Mouse (Mus musculus) kidney, embryonic 14.5 days (tissue): ENCODE measurements around the gene Unc119b. TPM values are rescaled to one million over a fixed set of nuclear protein-coding genes. Genes with fewer than 3 reads are reported as not detected.

Source experiments
- ATAC-seq: fragments of 200-750 bp; cut with Nextera tagmentation; 2 replicates; pipeline ENCODE4 v1.8.0; 2017; ENCODE audit warnings: moderate number of reproducible peaks, mild to moderate bottlenecking, moderate TSS enrichment, moderate library complexity; ENCODE audit not compliant: low FRiP score, low TSS enrichment
- H3K27ac ChIP-seq: fragments of 300-500 bp; sonication (generic); 2 replicates; pipeline ENCODE4 v1.5.1; 2014; ENCODE audit warnings: low read depth, mild to moderate bottlenecking, low read length, moderate library complexity, mixed read lengths
- H3K27me3 ChIP-seq: fragments of 300-500 bp; sonication (generic); 2 replicates; pipeline ENCODE4 v1.6.1; 2014; ENCODE audit warnings: mild to moderate bottlenecking, low read length; ENCODE audit not compliant: control insufficient read depth, insufficient read depth
- H3K36me3 ChIP-seq: fragments of 300-500 bp; sonication (generic); 2 replicates; pipeline ENCODE4 v1.6.1; 2014; ENCODE audit warnings: low read length, mixed read lengths; ENCODE audit not compliant: control insufficient read depth, insufficient read depth
- H3K4me1 ChIP-seq: fragments of 300-500 bp; sonication (generic); 2 replicates; pipeline ENCODE4 v1.6.1; 2014; ENCODE audit warnings: low read length, mixed read lengths; ENCODE audit not compliant: control insufficient read depth, insufficient read depth
- H3K4me2 ChIP-seq: fragments of 300-500 bp; sonication (generic); replicated peaks from 2 replicates; pipeline ENCODE4 v1.6.1; 2014; ENCODE audit warnings: low read depth, mild to moderate bottlenecking, low read length
- H3K4me3 ChIP-seq: fragments of 300-500 bp; sonication (generic); 2 replicates; pipeline ENCODE4 v1.5.1; 2014; ENCODE audit warnings: mild to moderate bottlenecking, low read length
- H3K9ac ChIP-seq: fragments of 300-500 bp; sonication (generic); 2 replicates; pipeline ENCODE4 v1.6.1; 2014; ENCODE audit warnings: low read depth, mild to moderate bottlenecking, low read length, moderate library complexity
- H3K9me3 ChIP-seq: fragments of 300-500 bp; sonication (generic); 2 replicates; pipeline ENCODE4 v1.6.1; 2016; ENCODE audit warnings: low read length; ENCODE audit not compliant: control insufficient read depth
- WGBS: fragments of 180-500 bp; shearing (Covaris S2); extraction: QIAGEN DNeasy Blood & Tissue Kit; methylation state at CpG from one replicate; pipeline ENCODE4 v1.1.7; 2014; 5-methylcytosine and 5-hydroxymethylcytosine counted together
- polyA plus RNA-seq: library from polyadenylated mRNA; unstranded; fragments of >200 nt; fragmentation: Nextera tagmentation; extraction: Ambion mirVana; gene quantifications from 2 replicates; pipeline ENCODE4 v1.2.1, GENCODE M21; 2014

Gene Unc119b
- polyA plus RNA-seq: 26.3 and 50.3 TPM in 2 replicates

GRCm38 (mm10) chr5:115134234-115135165 lies at the start of gene Unc119b:
Gene Unc119b, minus strand, starts transcription at chr5:115134975.
- under 1% methylated on average over 52 of the region's 81 CpGs for WGBS
- peaks cover 12% of the 10 kb centered on the region for H3K36me3 ChIP-seq
- H3K9me3 ChIP-seq: no peaks in the 10 kb centered on the region
- peak; percentile 94 for ATAC-seq
- peaks cover 6% of the 10 kb centered on the region; the same call in 1 of the 2 replicates for H3K4me1 ChIP-seq
- H3K4me3 ChIP-seq: peak within 1 kb of the TSS; percentile 78
- no peaks in the 10 kb centered on the region for H3K27me3 ChIP-seq
- H3K27ac ChIP-seq: no peak within 1 kb of the TSS
- peak within 1 kb of the TSS; percentile 87 for H3K9ac ChIP-seq
- H3K4me2 ChIP-seq: peak within 1 kb of the TSS; percentile 96

- ATAC-seq: no peak
- H3K9ac ChIP-seq: no peak overlapping the region
- no peak overlapping the region for H3K4me2 ChIP-seq
- no peak overlapping the region for H3K4me3 ChIP-seq
- no peak overlapping the region for H3K27ac ChIP-seq
- no peaks in the 10 kb centered on the region for H3K36me3 ChIP-seq
- H3K27me3 ChIP-seq: no peaks in the 10 kb centered on the region
- peaks cover 27% of the 10 kb centered on the region for H3K4me1 ChIP-seq
- 65% methylated on average over 10 of the region's 10 CpGs for WGBS
- H3K9me3 ChIP-seq: peaks cover 2% of the 10 kb centered on the region; the same call in 1 of the 2 replicates
Observed at GRCm38 (mm10) chr5:115183482-115183881, 48.7 kb upstream of the Unc119b start.

- H3K36me3 ChIP-seq: no peaks in the 10 kb centered on the region
- peaks cover 27% of the 10 kb centered on the region for H3K4me1 ChIP-seq
Observed at GRCm38 (mm10) chr5:115182925-115183324, 48.1 kb upstream of the Unc119b start.

GRCm38 (mm10) chr5:115181248-115181940 lies 46.6 kb upstream of the Unc119b start:
- Histone ChIP-seq H3K27ac (no peak overlapping the region), H3K9ac (peak overlapping the region; percentile 12; the same call in 1 of the 2 replicates), H3K27me3 (no peaks in the 10 kb centered on the region), H3K4me2 (no peak overlapping the region), H3K4me1 (peaks cover 15% of the 10 kb centered on the region), H3K36me3 (no peaks in the 10 kb centered on the region), H3K9me3 (no peaks in the 10 kb centered on the region), H3K4me3 (no peak overlapping the region)
- no peak; the same call in 1 of the 2 replicates for ATAC-seq
- 72% methylated on average over 13 of the region's 13 CpGs for WGBS

More at GRCm38 (mm10) chr5:115182925-115183324, 48.1 kb upstream of the Unc119b start:
- WGBS: 79% methylated on average over 8 of the region's 8 CpGs
- no peak overlapping the region for H3K27ac ChIP-seq
- H3K9ac ChIP-seq: no peak overlapping the region
- H3K4me3 ChIP-seq: no peak overlapping the region
- H3K9me3 ChIP-seq: no peaks in the 10 kb centered on the region
- no peak overlapping the region for H3K4me2 ChIP-seq
- H3K27me3 ChIP-seq: no peaks in the 10 kb centered on the region
- no peak for ATAC-seq

- no peaks in the 10 kb centered on the region for H3K27me3 ChIP-seq
- H3K4me2 ChIP-seq: no peak overlapping the region
- no peaks in the 10 kb centered on the region for H3K9me3 ChIP-seq
- WGBS: 92% methylated on average over 11 of the region's 11 CpGs
- no peaks in the 10 kb centered on the region for H3K36me3 ChIP-seq
- no peak overlapping the region for H3K9ac ChIP-seq
- no peak overlapping the region for H3K4me3 ChIP-seq
- no peak overlapping the region for H3K27ac ChIP-seq
- ATAC-seq: no peak
- peaks cover 5% of the 10 kb centered on the region; the same call in 1 of the 2 replicates for H3K4me1 ChIP-seq
Observed at GRCm38 (mm10) chr5:115179596-115179995, 44.8 kb upstream of the Unc119b start.

- Histone ChIP-seq H3K27ac (no peak overlapping the region), H3K4me3 (no peak overlapping the region), H3K9ac (no peak overlapping the region), H3K27me3 (no peaks in the 10 kb centered on the region), H3K36me3 (no peaks in the 10 kb centered on the region), H3K9me3 (no peaks in the 10 kb centered on the region), H3K4me2 (no peak overlapping the region), H3K4me1 (no peaks in the 10 kb centered on the region)
- WGBS: 84% methylated on average over 6 of the region's 6 CpGs
- ATAC-seq: no peak
Observed at GRCm38 (mm10) chr5:115177866-115178265, 43.1 kb upstream of the Unc119b start.

- no peaks in the 10 kb centered on the region for H3K27me3 ChIP-seq
- no peaks in the 10 kb centered on the region for H3K9me3 ChIP-seq
- WGBS: 93% methylated on average over 1 of the region's 1 CpGs
- H3K4me3 ChIP-seq: no peak overlapping the region
- no peak for ATAC-seq
- H3K9ac ChIP-seq: no peak overlapping the region
- no peaks in the 10 kb centered on the region for H3K36me3 ChIP-seq
- H3K27ac ChIP-seq: no peak overlapping the region
- no peak overlapping the region for H3K4me2 ChIP-seq
- no peaks in the 10 kb centered on the region for H3K4me1 ChIP-seq
Observed at GRCm38 (mm10) chr5:115174554-115174953, 39.8 kb upstream of the Unc119b start.

- no peaks in the 10 kb centered on the region for H3K9me3 ChIP-seq
- H3K4me3 ChIP-seq: no peak overlapping the region
- H3K27me3 ChIP-seq: no peaks in the 10 kb centered on the region
- H3K4me1 ChIP-seq: peaks cover 27% of the 10 kb centered on the region
- H3K36me3 ChIP-seq: no peaks in the 10 kb centered on the region
- ATAC-seq: no peak
- H3K27ac ChIP-seq: no peak overlapping the region
- 84% methylated on average over 8 of the region's 8 CpGs for WGBS
- H3K9ac ChIP-seq: no peak overlapping the region
- H3K4me2 ChIP-seq: no peak overlapping the region
Observed at GRCm38 (mm10) chr5:115170150-115170549, 35.4 kb upstream of the Unc119b start.
